Mouse (Mus musculus) myocyte (in vitro differentiated cells): ENCODE data around the gene Cst6.

Experiments
- CEBPB ChIP-seq: IDR thresholded peaks from 2 replicates; pipeline ENCODE4 v1.6.1; 2011; ENCODE audit warnings: mild to moderate bottlenecking, moderate library complexity; ENCODE audit not compliant: poor library complexity, insufficient read depth, severe bottlenecking
- E2F4 ChIP-seq: IDR thresholded peaks from one replicate; pipeline ENCODE4 v1.6.1; 2011; ENCODE audit warnings: mild to moderate bottlenecking, control low read depth, moderate library complexity; ENCODE audit not compliant: insufficient read depth
- MAX ChIP-seq: IDR thresholded peaks from one replicate; pipeline ENCODE4 v1.6.1; 2011; ENCODE audit warnings: low read depth, mild to moderate bottlenecking, control low read depth
- MYOG ChIP-seq, 3 experiments: IDR thresholded peaks; one replicate each; pipeline ENCODE4 v1.6.1; 2011; ENCODE audit warnings: control low read depth in 2 of 3, low read depth in 2 of 3, mild to moderate bottlenecking in 2 of 3; ENCODE audit not compliant: insufficient read length in 2 of 3, control insufficient read depth in 1 of 3, insufficient read depth in 1 of 3
- POLR2A ChIP-seq: IDR thresholded peaks from one replicate; pipeline ENCODE4 v1.6.1; 2011; ENCODE audit warnings: low read depth, mild to moderate bottlenecking, control low read depth, moderate library complexity; ENCODE audit not compliant: insufficient read length
- POLR2AphosphoS2 ChIP-seq: IDR thresholded peaks from one replicate; pipeline ENCODE4 v1.6.1; 2011; ENCODE audit warnings: low read depth, control low read depth; ENCODE audit not compliant: insufficient read length
- REST ChIP-seq: IDR thresholded peaks from one replicate; pipeline ENCODE4 v1.6.1; 2011; ENCODE audit warnings: mild to moderate bottlenecking, control low read depth, moderate library complexity; ENCODE audit not compliant: insufficient read depth, insufficient read length
- SRF ChIP-seq: IDR thresholded peaks from one replicate; pipeline ENCODE4 v1.6.1; 2011; ENCODE audit warnings: low read depth; ENCODE audit not compliant: control insufficient read depth, insufficient read length
- TCF12 ChIP-seq: IDR thresholded peaks from one replicate; pipeline ENCODE4 v1.6.1; 2011; ENCODE audit warnings: mild to moderate bottlenecking, control low read depth; ENCODE audit not compliant: poor library complexity, insufficient read depth, severe bottlenecking
- USF1 ChIP-seq: IDR thresholded peaks from one replicate; pipeline ENCODE4 v1.6.1; 2011; ENCODE audit warnings: low read depth, mild to moderate bottlenecking, control low read depth, moderate library complexity

DNA sequence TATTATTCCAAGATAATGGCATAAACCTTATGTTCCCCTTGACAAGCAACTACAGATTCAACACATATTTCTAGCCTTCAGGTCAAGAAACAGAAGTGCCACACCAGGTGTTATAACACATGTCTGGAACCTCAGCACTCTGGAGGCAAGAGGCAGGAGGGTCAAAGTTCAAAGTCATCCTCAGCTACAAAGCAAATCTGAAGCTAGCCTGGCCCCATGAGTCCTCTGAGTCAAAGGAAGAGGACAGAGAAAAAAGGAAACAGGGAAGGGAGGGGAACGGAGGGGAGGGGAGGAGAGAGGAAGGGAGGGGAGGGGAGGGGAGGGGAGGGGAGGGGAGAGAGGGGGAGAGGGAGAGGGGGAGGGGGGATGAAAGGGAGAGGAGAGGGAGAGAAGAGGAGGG, 6.7 kb upstream of the Cst6 start:
- TF ChIP-seq POLR2A: no peak
- TF ChIP-seq MYOG (IDR thresholded peaks at IDR 0.05; ENCODE audit: control insufficient read depth in 1 of 3, insufficient read depth in 1 of 3, insufficient read length in 2 of 3, low read depth in 2 of 3): no peak
- no peak for TF ChIP-seq USF1
- no peak for TF ChIP-seq SRF
- no peak for TF ChIP-seq MAX
- no peak for TF ChIP-seq CEBPB
- no peak for TF ChIP-seq E2F4
- TF ChIP-seq REST: no peak
- TF ChIP-seq TCF12: no peak
- no peak for TF ChIP-seq POLR2AphosphoS2
